ENCODE assay signal across 8 mouse cellular contexts in genomic region chr5:144254811-144255631, GRCm38 (mm10). TPM values are rescaled to one million over a fixed set of nuclear protein-coding genes. Genes with fewer than 3 reads are reported as not detected.
DNase-seq lines count a peak whose midpoint lies in the region; ATAC-seq and TF ChIP-seq lines count a peak whose summit lies in the region.

No protein-coding gene starts in this region.

- H3K4me1 ChIP-seq in bone marrow macrophage, adult 2 months (ENCODE audit: control insufficient read depth, insufficient read depth, low read length): peaks cover 47% of the 10 kb centered on the region
- H3K4me1 ChIP-seq in embryonic facial prominence, embryonic 15.5 days: peaks cover 42% of the 10 kb centered on the region
- H3K4me1 ChIP-seq in kidney, embryonic 14.5 days (ENCODE audit: control insufficient read depth, insufficient read depth, low read length): peaks cover 40% of the 10 kb centered on the region
- peaks cover 44% of the 10 kb centered on the region for H3K4me1 ChIP-seq in limb, embryonic 15.5 days
- peaks cover 27% of the 10 kb centered on the region; the same call in 1 of the 2 replicates for H3K4me1 ChIP-seq in midbrain, postnatal 0 days (ENCODE audit: insufficient read depth, low read length)

- peak overlapping the region; percentile 85 for H3K9ac ChIP-seq in embryonic facial prominence, embryonic 15.5 days
- H3K9ac ChIP-seq in kidney, embryonic 14.5 days (ENCODE audit: low read depth, low read length): peak overlapping the region; percentile 97
- H3K9ac ChIP-seq in limb, embryonic 15.5 days: peak overlapping the region; percentile 84
- peak overlapping the region; percentile 91 for H3K9ac ChIP-seq in midbrain, postnatal 0 days (replicated peaks; ENCODE audit: low read length, poor library complexity, severe bottlenecking)

- peak overlapping the region; percentile 82 for H3ac ChIP-seq in C2C12 (ENCODE audit: control insufficient read depth, insufficient read length, low read depth)

- TF ChIP-seq POLR2A in bone marrow macrophage, adult 2 months (IDR thresholded peaks at IDR 0.05; ENCODE audit: borderline replicate concordance, low read depth, low read length): no peak

- H3K4me2 ChIP-seq in embryonic facial prominence, embryonic 15.5 days (replicated peaks): peak overlapping the region; percentile 69
- H3K4me2 ChIP-seq in kidney, embryonic 14.5 days (replicated peaks; ENCODE audit: low read depth, low read length): peak overlapping the region; percentile 85
- peak overlapping the region; percentile 77 for H3K4me2 ChIP-seq in limb, embryonic 15.5 days
- H3K4me2 ChIP-seq in midbrain, postnatal 0 days (ENCODE audit: low read depth, low read length, poor library complexity, severe bottlenecking): peak overlapping the region; percentile 77

- H3K4me3 ChIP-seq in C2C12 (ENCODE audit: insufficient read depth, poor library complexity, severe bottlenecking): peak overlapping the region; percentile 57
- peak overlapping the region; percentile 72 for H3K4me3 ChIP-seq in bone marrow macrophage, adult 2 months (ENCODE audit: insufficient read depth, low read length)
- H3K4me3 ChIP-seq in embryonic facial prominence, embryonic 15.5 days (replicated peaks): peak overlapping the region; percentile 97
- H3K4me3 ChIP-seq in kidney, embryonic 14.5 days (ENCODE audit: low read length): peak overlapping the region; percentile 100
- peak overlapping the region; percentile 90 for H3K4me3 ChIP-seq in limb, embryonic 15.5 days
- H3K4me3 ChIP-seq in midbrain, postnatal 0 days (ENCODE audit: low read depth, low read length): peak overlapping the region; percentile 97

- peaks cover 42% of the 10 kb centered on the region for H3K79me3 ChIP-seq in C2C12 (ENCODE audit: low read depth)

- DNase-seq in heart, adult 9 months (ENCODE audit: low spot score in 2 of 2): peak; percentile 88 to 91
- peak; percentile 89 for DNase-seq in midbrain, postnatal 0 days (ENCODE audit: low spot score)
- peak; percentile 73 to 88 for DNase-seq in spleen, postnatal 10 days (ENCODE audit: low spot score in 2 of 2)

- TF ChIP-seq CTCF in C2C12 (IDR thresholded peaks at IDR 0.05; ENCODE audit: control insufficient read depth, insufficient read depth, insufficient read length): no peak
- TF ChIP-seq CTCF in bone marrow macrophage, adult 2 months (IDR thresholded peaks at IDR 0.05; ENCODE audit: low read depth, low read length): no peak
- no peak for TF ChIP-seq CTCF in midbrain, postnatal 0 days (IDR thresholded peaks at IDR 0.05)

- H3K9me3 ChIP-seq in embryonic facial prominence, embryonic 15.5 days (replicated peaks): 0 out of 2 replicates have a peak, but pooled peaks cover 2% of the 10 kb centered on the region
- 0 out of 2 replicates have a peak, but pooled peaks cover 2% of the 10 kb centered on the region for H3K9me3 ChIP-seq in kidney, embryonic 14.5 days (ENCODE audit: control insufficient read depth, low read length)
- no peaks in the 10 kb centered on the region for H3K9me3 ChIP-seq in limb, embryonic 15.5 days
- H3K9me3 ChIP-seq in midbrain, postnatal 0 days (ENCODE audit: low read length): no peaks in the 10 kb centered on the region

- under 1% methylated on average over 75 of the region's 84 CpGs for WGBS in embryonic facial prominence, embryonic 15.5 days
- WGBS in kidney, embryonic 14.5 days: 2% methylated on average over 63 of the region's 84 CpGs
- WGBS in limb, embryonic 15.5 days: under 1% methylated on average over 62 of the region's 84 CpGs
- under 1% methylated on average over 62 of the region's 84 CpGs for WGBS in midbrain, postnatal 0 days

- H3K36me3 ChIP-seq in C2C12 (ENCODE audit: control insufficient read depth, insufficient read depth): peaks cover 6% of the 10 kb centered on the region
- H3K36me3 ChIP-seq in embryonic facial prominence, embryonic 15.5 days: no peaks in the 10 kb centered on the region
- H3K36me3 ChIP-seq in kidney, embryonic 14.5 days (ENCODE audit: control insufficient read depth, insufficient read depth, low read length): peaks cover 3% of the 10 kb centered on the region; the same call in 1 of the 2 replicates
- H3K36me3 ChIP-seq in limb, embryonic 15.5 days: 0 out of 2 replicates have a peak, but pooled peaks cover under 1% of the 10 kb centered on the region
- no peaks in the 10 kb centered on the region for H3K36me3 ChIP-seq in midbrain, postnatal 0 days (ENCODE audit: insufficient read depth, low read length)

- H3K27ac ChIP-seq in bone marrow macrophage, adult 2 months (ENCODE audit: insufficient read depth, low read depth, low read length): peak overlapping the region; percentile 95
- peak overlapping the region; percentile 88 for H3K27ac ChIP-seq in embryonic facial prominence, embryonic 15.5 days (replicated peaks)
- peak overlapping the region; percentile 96 for H3K27ac ChIP-seq in kidney, embryonic 14.5 days (ENCODE audit: low read depth, low read length)
- peak overlapping the region; percentile 93 for H3K27ac ChIP-seq in limb, embryonic 15.5 days
- peak overlapping the region; percentile 85 for H3K27ac ChIP-seq in midbrain, postnatal 0 days (ENCODE audit: low read depth, low read length)

- peaks cover 48% of the 10 kb centered on the region for H3K79me2 ChIP-seq in C2C12 (ENCODE audit: control insufficient read depth, insufficient read depth)

- peak; percentile 88 for ATAC-seq in embryonic facial prominence, embryonic 15.5 days (ENCODE audit: insufficient number of reproducible peaks, low FRiP score, low TSS enrichment, low read depth)
- ATAC-seq in kidney, embryonic 14.5 days (ENCODE audit: low FRiP score, low TSS enrichment): peak; percentile 72
- peak; percentile 74 for ATAC-seq in limb, embryonic 15.5 days (ENCODE audit: insufficient number of reproducible peaks, low FRiP score, low TSS enrichment, low read depth)
- peak; percentile 85 for ATAC-seq in midbrain, postnatal 0 days (ENCODE audit: low FRiP score)

- H3K27me3 ChIP-seq in C2C12 (ENCODE audit: control insufficient read depth, insufficient read depth, insufficient read length): no peaks in the 10 kb centered on the region
- no peaks in the 10 kb centered on the region for H3K27me3 ChIP-seq in embryonic facial prominence, embryonic 15.5 days
- no peaks in the 10 kb centered on the region for H3K27me3 ChIP-seq in kidney, embryonic 14.5 days (ENCODE audit: control insufficient read depth, insufficient read depth, low read length)
- H3K27me3 ChIP-seq in limb, embryonic 15.5 days: no peaks in the 10 kb centered on the region
- H3K27me3 ChIP-seq in midbrain, postnatal 0 days (ENCODE audit: insufficient read depth, low read length): no peaks in the 10 kb centered on the region

TF ChIP-seq in C2C12, 6 proteins besides CTCF, POLR2A, EP300 and RAD21:
- no peak for TF ChIP-seq USF1 (IDR thresholded peaks at IDR 0.05; ENCODE audit: low read depth)
- TF ChIP-seq CEBPB (IDR thresholded peaks at IDR 0.05; ENCODE audit: low read depth): no peak
- no peak for TF ChIP-seq MYOG (IDR thresholded peaks at IDR 0.05; ENCODE audit: control insufficient read depth, extremely low read depth, insufficient read length)
- TF ChIP-seq MYOD1 (IDR thresholded peaks at IDR 0.05; ENCODE audit: control insufficient read depth, insufficient read length, low read depth): no peak
- no peak for TF ChIP-seq FOSL1 (IDR thresholded peaks at IDR 0.05; ENCODE audit: insufficient read depth, low read length, poor library complexity, severe bottlenecking)
- TF ChIP-seq MAX (IDR thresholded peaks at IDR 0.05): no peak

RNA-seq across cellular contexts. Expression of gene Bri3, which starts 10.8 kb away (rescaled TPM):
- polyA plus RNA-seq in C2C12 (2012; fragmentation: generic; extraction: Trizol): 121 TPM
- 521 and 566 TPM in 2 replicates for polyA plus RNA-seq in bone marrow macrophage, adult 2 months (2012; ENCODE audit: insufficient read depth, insufficient read length, missing spikeins)
- polyA plus RNA-seq in embryonic facial prominence, embryonic 15.5 days (2015; fragmentation: Nextera tagmentation; extraction: Ambion mirVana): 112 and 118 TPM in 2 replicates
- 136 and 148 TPM in 2 replicates for polyA plus RNA-seq in kidney, embryonic 14.5 days (2014; fragmentation: Nextera tagmentation; extraction: Ambion mirVana)
- polyA plus RNA-seq in limb, embryonic 15.5 days (2015; fragmentation: Nextera tagmentation; extraction: Ambion mirVana): 81.5 and 97.3 TPM in 2 replicates
- total RNA-seq in midbrain, postnatal 0 days (2014; rRNA removed): 11.0 and 19.4 TPM in 2 replicates
- 116 and 124 TPM in 2 replicates for polyA plus RNA-seq in midbrain, postnatal 0 days (2015; fragmentation: Nextera tagmentation; extraction: Ambion mirVana)

RNA-seq across cellular contexts. Expression of gene Tecpr1, which starts 31.6 kb away (rescaled TPM):
- 10.5 TPM for polyA plus RNA-seq in C2C12 (2012; fragmentation: generic; extraction: Trizol)
- 50.7 and 55.3 TPM in 2 replicates for polyA plus RNA-seq in bone marrow macrophage, adult 2 months (2012; ENCODE audit: insufficient read depth, insufficient read length, missing spikeins)
- polyA plus RNA-seq in embryonic facial prominence, embryonic 15.5 days (2015; fragmentation: Nextera tagmentation; extraction: Ambion mirVana): 25.9 and 26.1 TPM in 2 replicates
- 13.9 and 16.4 TPM in 2 replicates for polyA plus RNA-seq in kidney, embryonic 14.5 days (2014; fragmentation: Nextera tagmentation; extraction: Ambion mirVana)
- polyA plus RNA-seq in limb, embryonic 15.5 days (2015; fragmentation: Nextera tagmentation; extraction: Ambion mirVana): 21.7 and 23.3 TPM in 2 replicates
- total RNA-seq in midbrain, postnatal 0 days (2014; rRNA removed): 65.4 and 68.4 TPM in 2 replicates
- 36.0 and 37.3 TPM in 2 replicates for polyA plus RNA-seq in midbrain, postnatal 0 days (2015; fragmentation: Nextera tagmentation; extraction: Ambion mirVana)

Comparison
In these comparisons a context has a peak if more than half of its experiments do, and no peak if none do; other contexts are left out.
1. Peak in every context shown above with its lines: DNase-seq, ATAC-seq, H3K4me3 ChIP-seq and H3K27ac ChIP-seq.